Mouse (Mus musculus) adrenal gland, postnatal 36 days (tissue): ENCODE data around the gene Mxd4. TPM values are rescaled to one million over a fixed set of nuclear protein-coding genes. Genes with fewer than 3 reads are reported as not detected.
A peak's percentile ranks its signal among the peaks of the same experiment; 100 is the strongest.

Experiments used
- DNase-seq, 2 experiments: peaks; one replicate each; pipeline ENCODE4 v3.0.0; 2021; ENCODE audit warnings: mixed read lengths in 1 of 2
- long read RNA-seq, 2 experiments: library from polyadenylated mRNA; stranded (forward); transcript quantifications; one replicate each; pipeline ENCODE4 v2.0.0; 2021; ENCODE audit warnings: borderline sequencing depth in 2 of 2
- total RNA-seq, 2 experiments: library from RNA; stranded (reverse); gene quantifications; 2 replicates each; pipeline ENCODE4 v1.2.3; 2021

Mxd4 gene
- total RNA-seq = 100 to 1,000 TPM; 133 to 137 TPM
- long read RNA-seq, experiment 1, transcript Mxd4-201 (6 exons, 3,872 nt) = major isoform, 33 of 92 reads
- long read RNA-seq, experiment 1, partial matches to known transcripts = 3 of 92 reads
- long read RNA-seq, experiment 1, other reads (novel, unspliced or antisense) = 56 of 92 reads
- long read RNA-seq, experiment 2, transcript Mxd4-201 (6 exons, 3,872 nt) = major isoform, 11 of 29 reads
- long read RNA-seq, experiment 2, partial matches to known transcripts = 3 of 29 reads
- long read RNA-seq, experiment 2, other reads (novel, unspliced or antisense) = 15 of 29 reads

- peak; percentile 98 to 99 for DNase-seq
These were observed at the start of gene Mxd4 for GRCm38 (mm10) chr5:34187601-34188316. TSS of gene Mxd4 (minus strand) at chr5:34187720.

- peak; percentile 62 to 68 for DNase-seq
These were observed 48.4 kb upstream of the Mxd4 start for GRCm38 (mm10) chr5:34235898-34236420.

GRCm38 (mm10) chr5:34235056-34235455 is 47.5 kb upstream of the Mxd4 start:
- no peak for DNase-seq

GRCm38 (mm10) chr5:34233221-34233515 is 45.6 kb upstream of the Mxd4 start:
- no peak for DNase-seq

GRCm38 (mm10) chr5:34232481-34233220 is 45.1 kb upstream of the Mxd4 start:
- DNase-seq = no peak

GRCm38 (mm10) chr5:34231901-34232300 is 44.4 kb upstream of the Mxd4 start:
- DNase-seq = no peak

- DNase-seq = no peak
These were observed 43.3 kb upstream of the Mxd4 start for GRCm38 (mm10) chr5:34230599-34231485.

- no peak for DNase-seq
These were observed 42.0 kb upstream of the Mxd4 start for GRCm38 (mm10) chr5:34229503-34229902.

GRCm38 (mm10) chr5:34225516-34225915 is 38.0 kb upstream of the Mxd4 start:
- no peak for DNase-seq

- DNase-seq = no peak
These were observed 37.0 kb upstream of the Mxd4 start for GRCm38 (mm10) chr5:34224515-34224914.

- no peak for DNase-seq
These were observed 32.5 kb upstream of the Mxd4 start for GRCm38 (mm10) chr5:34220001-34220400.

- DNase-seq = no peak
These were observed 31.2 kb upstream of the Mxd4 start for GRCm38 (mm10) chr5:34218672-34219071.

- DNase-seq = no peak
These were observed 30.2 kb upstream of the Mxd4 start for GRCm38 (mm10) chr5:34217756-34218155.

GRCm38 (mm10) chr5:34216025-34216424 is 28.5 kb upstream of the Mxd4 start:
- DNase-seq = no peak

- no peak for DNase-seq
These were observed 26.1 kb upstream of the Mxd4 start for GRCm38 (mm10) chr5:34213659-34214058.

GRCm38 (mm10) chr5:34210279-34210678 is 22.8 kb upstream of the Mxd4 start:
- peak; percentile 83 to 90 for DNase-seq

- no peak for DNase-seq
These were observed 20.0 kb upstream of the Mxd4 start for GRCm38 (mm10) chr5:34207503-34207902.

- DNase-seq = no peak
These were observed 18.3 kb upstream of the Mxd4 start for GRCm38 (mm10) chr5:34205788-34206187.

- no peak for DNase-seq
These were observed 17.4 kb upstream of the Mxd4 start for GRCm38 (mm10) chr5:34204911-34205310.

GRCm38 (mm10) chr5:34202006-34202405 is 14.5 kb upstream of the Mxd4 start:
- DNase-seq = no peak

GRCm38 (mm10) chr5:34201396-34201795 is 13.9 kb upstream of the Mxd4 start:
- peak; percentile 53 to 64 for DNase-seq

GRCm38 (mm10) chr5:34198615-34199014 is 11.1 kb upstream of the Mxd4 start:
- DNase-seq = no peak
